Mouse (Mus musculus) brown adipose tissue, adult 24 weeks (tissue): ENCODE measurements at regions not wholly inside any gene's neighbourhood (a gene's known extent, or its start where the extent isn't known, plus 50 kb on each side); places are given as distances from the start of the nearest gene placed in this dataset.

Experiments
- H3K27ac ChIP-seq: fragments of 200-500 bp; replicated peaks from 2 replicates; pipeline ENCODE4 v1.5.1; 2012; ENCODE audit warnings: low read depth, mild to moderate bottlenecking, low read length
- H3K4me1 ChIP-seq: fragments of 200-500 bp; 2 replicates; pipeline ENCODE4 v1.6.1; 2012; ENCODE audit warnings: low read length, mixed read lengths; ENCODE audit not compliant: control insufficient read depth, insufficient read depth, insufficient read length
- H3K4me3 ChIP-seq: fragments of 200-500 bp; 2 replicates; pipeline ENCODE4 v1.5.1; 2012; ENCODE audit warnings: low read depth, mild to moderate bottlenecking, low read length, moderate library complexity; ENCODE audit not compliant: insufficient read depth

DNA sequence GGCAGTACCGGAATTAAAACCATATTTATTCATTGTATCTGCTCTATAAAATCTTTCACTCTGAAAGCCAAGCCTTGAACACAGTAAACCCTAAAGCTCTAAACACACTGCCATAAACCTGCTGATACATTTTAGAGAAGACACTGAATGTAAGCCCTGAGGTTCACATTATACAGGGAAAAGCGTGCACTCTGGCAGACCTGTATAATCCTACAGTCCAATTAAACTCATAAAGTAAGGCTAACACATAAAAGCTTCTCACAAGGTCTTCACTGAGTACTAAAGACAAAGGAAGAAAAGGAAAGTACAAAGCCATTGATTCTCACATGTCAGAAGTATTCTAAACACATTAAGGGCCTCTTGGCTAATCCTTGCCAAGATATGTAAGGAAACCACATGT, 302.8 kb downstream of the Cylc2 start:
- Histone ChIP-seq H3K4me1 (no peaks in the 10 kb centered on the region), H3K4me3 (no peak overlapping the region), H3K27ac (no peak overlapping the region)

DNA sequence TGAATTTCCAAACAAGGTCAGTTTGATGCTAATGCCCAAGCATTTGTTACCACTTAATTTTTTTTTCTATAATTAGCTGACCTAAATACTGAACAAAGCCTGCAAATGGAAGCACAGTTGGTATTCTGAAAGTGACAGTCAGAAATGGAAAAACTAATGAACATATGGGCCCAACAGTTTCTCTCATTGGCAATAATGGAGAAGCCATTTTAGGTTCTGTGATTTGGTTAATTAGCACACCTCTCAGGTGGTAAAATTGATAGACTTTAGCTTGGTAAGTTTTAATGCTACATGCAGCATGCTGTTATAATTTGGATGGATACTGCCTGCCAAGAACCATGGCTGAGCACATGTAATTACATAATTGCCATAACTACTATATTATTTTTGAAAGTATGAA, 303.3 kb downstream of the Cylc2 start:
- Histone ChIP-seq H3K27ac (no peak overlapping the region), H3K4me1 (no peaks in the 10 kb centered on the region), H3K4me3 (no peak overlapping the region)

DNA sequence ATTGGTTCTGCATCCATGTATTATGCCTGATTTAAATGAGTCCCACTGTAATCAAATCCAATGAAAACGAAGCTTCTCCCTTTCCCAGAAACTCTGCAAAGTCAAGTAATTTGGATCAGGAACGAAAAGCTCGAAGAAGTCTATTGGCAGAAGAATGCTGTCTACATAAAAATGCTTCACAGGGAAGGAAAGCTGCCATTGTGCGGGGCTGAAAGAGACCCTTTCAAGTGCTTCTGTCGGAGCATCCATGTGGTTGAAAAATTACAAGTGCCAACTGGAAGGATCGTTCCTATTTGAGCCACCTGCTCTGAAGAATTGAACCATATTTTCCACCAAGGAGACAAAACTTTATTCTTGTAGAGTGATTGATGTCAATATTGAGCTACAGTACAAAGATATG, 328.9 kb downstream of the Cylc2 start:
- no peak overlapping the region for H3K27ac ChIP-seq
- no peaks in the 10 kb centered on the region for H3K4me1 ChIP-seq

DNA sequence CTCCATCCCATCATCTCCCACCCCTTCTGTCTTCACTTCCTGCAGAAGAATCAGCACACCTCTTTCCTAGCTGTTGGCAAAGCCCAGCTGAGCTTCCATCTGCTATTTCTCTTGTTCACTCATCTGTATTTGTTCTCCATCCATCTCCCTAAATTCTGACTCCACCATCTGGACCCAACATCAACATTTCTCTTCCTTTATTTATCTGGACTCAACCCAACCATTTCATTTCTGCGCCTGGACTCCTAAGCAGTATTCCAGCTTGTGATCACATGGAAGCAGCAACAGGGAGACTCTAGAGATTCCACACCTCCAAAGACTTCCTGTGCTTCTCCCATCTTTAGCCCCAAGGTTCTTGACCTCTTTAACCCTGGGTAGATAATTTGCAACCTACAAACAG, 343.2 kb downstream of the Cylc2 start:
- no peak overlapping the region for H3K27ac ChIP-seq
- H3K4me3 ChIP-seq: no peak overlapping the region
- H3K4me1 ChIP-seq: no peaks in the 10 kb centered on the region

More for the DNA sequence above, 328.9 kb downstream of the Cylc2 start:
- H3K4me3 ChIP-seq: no peak overlapping the region

DNA sequence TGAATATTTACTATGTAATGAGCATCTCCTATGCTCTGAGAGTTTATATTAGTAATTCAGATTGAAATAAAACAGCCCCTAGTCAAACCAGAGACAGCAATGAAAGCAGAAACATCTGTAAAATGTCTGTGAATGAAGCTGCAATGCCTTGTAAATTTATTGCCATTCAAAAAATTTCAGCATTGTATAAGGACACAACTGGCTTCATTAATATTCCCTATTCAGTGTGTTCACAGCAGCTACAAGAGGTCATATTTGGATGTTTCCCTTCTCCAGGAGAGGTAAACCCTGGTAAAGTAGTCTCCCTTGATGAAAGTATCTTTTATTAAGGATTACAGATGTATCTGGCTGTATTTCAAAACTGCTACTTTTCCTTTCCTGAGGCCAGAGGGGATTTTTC, 343.6 kb downstream of the Cylc2 start:
- Histone ChIP-seq H3K27ac (no peak overlapping the region), H3K4me1 (no peaks in the 10 kb centered on the region), H3K4me3 (no peak overlapping the region)

DNA sequence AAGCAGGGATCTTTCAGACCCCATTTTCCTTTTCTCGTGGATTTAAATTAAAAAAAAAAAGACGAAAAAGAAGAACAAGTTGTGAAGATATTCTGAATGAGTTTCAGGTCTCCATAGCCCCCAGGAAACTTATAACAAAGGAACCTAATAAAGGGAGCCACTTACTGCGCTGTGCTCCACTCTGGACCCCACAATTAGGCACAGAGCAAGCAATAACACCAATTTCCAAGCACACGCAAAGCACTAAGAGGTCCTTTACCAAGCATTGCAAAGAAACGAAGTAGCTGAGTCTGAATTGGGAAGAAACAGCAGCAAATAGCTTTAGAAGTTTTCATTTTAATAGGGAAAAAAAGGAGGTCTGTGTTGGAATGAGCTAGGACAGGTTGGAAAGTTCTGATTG, 345.9 kb downstream of the Cylc2 start:
- H3K27ac ChIP-seq: no peak overlapping the region
- no peak overlapping the region for H3K4me3 ChIP-seq
- H3K4me1 ChIP-seq: no peaks in the 10 kb centered on the region

DNA sequence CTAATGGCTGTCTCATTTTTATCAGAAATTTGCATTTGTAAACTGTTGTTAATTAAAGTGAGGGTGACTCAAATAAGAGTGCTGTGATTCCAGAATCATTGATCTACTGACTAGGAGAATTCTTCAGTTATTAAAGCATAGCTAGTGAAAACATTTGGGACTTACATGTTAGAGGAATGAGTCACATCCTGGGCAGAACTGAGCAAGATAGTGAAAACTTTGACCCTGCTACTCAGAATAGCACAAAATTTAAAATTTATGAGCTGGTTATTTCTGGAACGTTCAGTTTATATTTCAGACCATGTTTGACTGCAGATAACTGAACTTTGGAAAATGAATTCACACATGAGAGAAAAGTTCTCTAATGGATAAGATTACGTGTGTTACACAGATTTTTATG, 360.0 kb downstream of the Cylc2 start:
- no peaks in the 10 kb centered on the region for H3K4me1 ChIP-seq
- H3K4me3 ChIP-seq: no peak overlapping the region
- H3K27ac ChIP-seq: no peak overlapping the region

DNA sequence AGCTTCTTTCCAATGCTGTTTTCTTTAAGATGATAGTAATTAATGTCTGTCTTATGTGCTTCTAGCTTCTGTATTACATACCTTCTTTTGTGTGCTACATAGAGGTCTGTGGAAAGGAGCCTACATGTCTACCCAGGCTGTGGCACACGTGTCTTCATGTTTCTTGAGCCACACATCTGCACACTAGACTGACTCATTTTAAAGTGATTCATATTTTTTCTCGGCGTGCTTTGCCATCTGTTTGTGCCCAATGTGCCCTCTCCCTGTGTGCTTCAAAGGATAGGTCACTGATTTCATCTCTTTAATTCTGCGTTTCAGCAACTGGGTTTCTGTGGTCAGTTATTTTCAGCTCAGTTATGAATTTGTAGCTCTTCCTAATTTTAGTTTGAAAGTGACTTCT, 377.6 kb downstream of the Cylc2 start:
- Histone ChIP-seq H3K27ac (no peak overlapping the region), H3K4me3 (no peak overlapping the region), H3K4me1 (no peaks in the 10 kb centered on the region)

DNA sequence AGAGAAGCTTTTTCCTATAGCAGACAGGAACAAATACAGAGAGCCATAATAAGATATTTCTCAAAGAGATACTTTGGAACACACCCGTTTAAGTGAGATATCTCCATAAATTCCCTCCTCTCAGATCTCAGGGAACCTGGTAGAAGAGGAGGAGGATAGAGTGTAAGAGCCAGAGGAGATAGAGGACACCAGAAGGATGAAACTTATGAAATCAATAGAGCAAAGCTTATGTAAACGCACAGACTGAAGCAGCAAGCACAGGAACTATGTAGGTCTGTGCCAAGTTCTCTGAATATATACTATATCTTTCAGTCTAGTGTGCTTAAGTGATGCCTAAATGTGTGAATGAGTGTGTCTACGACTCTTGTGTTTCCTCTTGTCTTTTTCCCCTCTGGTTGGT, 381.4 kb downstream of the Cylc2 start:
- no peaks in the 10 kb centered on the region for H3K4me1 ChIP-seq
- H3K4me3 ChIP-seq: no peak overlapping the region
- H3K27ac ChIP-seq: no peak overlapping the region

DNA sequence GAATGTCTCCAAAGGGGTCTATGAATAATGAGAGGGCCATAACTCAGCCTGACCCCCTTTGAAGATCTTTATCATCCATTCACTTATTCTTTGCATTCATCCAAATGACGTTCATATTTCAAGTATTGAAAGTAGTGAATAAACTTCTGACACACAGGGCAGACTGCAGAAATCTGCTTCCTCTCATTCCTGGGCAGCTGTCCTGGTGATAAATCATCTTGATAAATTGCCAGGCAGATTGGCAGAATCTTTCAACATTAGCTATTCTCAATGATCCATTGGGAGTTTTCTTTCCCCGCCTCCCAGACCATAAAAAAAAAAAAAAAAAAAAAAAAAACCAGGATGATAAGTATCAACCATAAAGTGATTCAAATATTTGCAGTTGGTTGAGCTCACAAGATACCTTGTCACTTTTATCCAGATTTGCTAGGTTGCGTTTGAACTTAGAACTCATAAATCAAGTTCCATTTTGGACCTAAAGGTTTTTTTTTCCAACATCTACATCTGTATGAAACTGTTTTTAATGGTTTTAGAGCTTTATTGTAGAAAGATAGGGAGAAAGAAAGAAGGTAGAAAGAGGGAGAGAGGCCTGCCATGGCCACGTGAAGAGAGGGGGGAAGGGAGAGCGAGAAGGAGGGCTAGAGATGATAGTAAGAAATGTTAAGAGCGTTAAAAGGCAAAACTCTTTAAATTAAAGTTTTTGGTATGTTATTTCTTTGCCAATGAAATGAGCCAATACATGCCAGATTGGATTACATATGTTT, 383.7 kb downstream of the Cylc2 start:
- H3K27ac ChIP-seq: no peak overlapping the region
- H3K4me1 ChIP-seq: no peaks in the 10 kb centered on the region
- no peak overlapping the region for H3K4me3 ChIP-seq

DNA sequence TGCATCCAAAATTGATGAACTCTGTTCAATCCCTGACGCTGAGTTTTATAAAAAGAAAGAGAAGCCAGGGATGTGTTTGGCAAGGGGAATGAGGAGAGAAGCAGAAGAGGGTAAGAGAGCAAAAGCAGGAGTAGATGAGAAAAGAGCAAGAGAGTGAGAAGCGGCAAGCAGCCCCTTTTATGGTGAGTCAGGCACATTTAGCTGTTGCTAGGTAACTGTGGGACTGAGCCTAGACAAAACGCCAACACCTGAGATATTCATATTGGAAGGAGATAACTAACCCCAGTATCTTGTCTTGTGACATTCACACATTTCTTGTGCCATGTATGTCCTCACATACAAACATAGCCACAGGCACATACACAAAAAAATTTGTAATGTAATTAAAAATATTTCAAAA, 410.8 kb downstream of the Cylc2 start:
- no peak overlapping the region for H3K27ac ChIP-seq
- no peak overlapping the region for H3K4me3 ChIP-seq
- H3K4me1 ChIP-seq: no peaks in the 10 kb centered on the region

DNA sequence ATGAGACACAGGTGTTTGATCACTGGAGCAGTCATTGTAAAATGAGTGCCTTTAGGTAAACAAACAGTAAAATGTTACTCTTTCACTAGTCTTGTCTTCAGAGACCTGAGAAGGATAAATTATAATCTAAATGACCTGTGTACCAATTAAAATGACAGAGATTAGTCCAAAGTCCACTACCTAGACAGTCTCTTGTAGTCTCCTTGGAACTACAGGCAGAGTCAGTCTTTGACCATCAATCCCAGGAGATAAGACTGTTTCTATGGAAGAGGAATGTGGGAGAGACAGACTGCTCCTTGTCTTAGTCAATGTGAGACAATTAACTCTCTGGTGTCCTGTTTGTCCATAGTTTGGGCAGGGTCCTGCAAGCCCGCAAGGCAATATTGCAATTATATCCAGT, 417.0 kb downstream of the Cylc2 start:
- Histone ChIP-seq H3K27ac (no peak overlapping the region), H3K4me1 (no peaks in the 10 kb centered on the region), H3K4me3 (no peak overlapping the region)

DNA sequence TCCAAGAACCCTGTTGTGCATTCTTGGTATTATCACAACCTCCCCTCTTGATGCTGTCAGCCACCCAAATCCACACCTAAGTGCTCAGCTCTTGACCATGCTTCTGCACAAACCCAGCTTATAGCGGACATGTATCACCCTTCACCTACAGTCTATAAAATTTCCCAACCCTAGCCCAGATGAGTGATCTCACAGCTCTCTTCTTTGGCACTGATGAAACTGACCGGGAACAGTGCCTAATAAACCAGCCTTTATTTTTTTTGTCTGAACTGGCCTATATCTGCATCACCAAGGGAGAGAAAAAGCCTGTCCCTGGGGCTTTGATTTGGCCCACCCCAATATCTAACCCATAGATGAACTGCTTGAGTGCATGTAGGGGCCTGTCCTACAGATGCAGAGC, 440.8 kb downstream of the Cylc2 start:
- no peak overlapping the region for H3K4me3 ChIP-seq
- peak overlapping the region; percentile 26; the same call in 1 of the 2 replicates for H3K27ac ChIP-seq
- 0 out of 2 replicates have a peak, but pooled peaks cover 2% of the 10 kb centered on the region for H3K4me1 ChIP-seq

DNA sequence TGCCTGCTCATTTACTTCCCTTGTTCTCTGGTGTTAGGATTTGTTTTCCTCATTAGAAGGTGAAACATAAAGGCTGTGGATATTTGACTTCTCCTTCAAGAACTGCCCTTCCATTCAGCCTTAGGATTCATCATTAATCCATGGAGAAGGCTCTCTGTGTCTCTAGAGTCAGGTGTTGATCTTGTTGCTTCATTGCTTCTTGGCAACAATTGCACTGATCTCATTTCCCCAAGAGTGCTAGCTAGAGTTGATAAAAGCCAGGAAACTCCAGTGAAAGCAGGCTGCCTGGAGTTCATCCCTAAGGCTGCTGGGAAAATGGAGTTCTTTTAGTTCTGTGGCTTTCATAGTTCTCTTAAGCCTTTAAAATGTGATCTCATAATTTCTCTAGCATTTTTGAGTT, 441.8 kb downstream of the Cylc2 start:
- Histone ChIP-seq H3K4me3 (no peak overlapping the region), H3K4me1 (0 out of 2 replicates have a peak, but pooled peaks cover 2% of the 10 kb centered on the region), H3K27ac (no peak overlapping the region)

DNA sequence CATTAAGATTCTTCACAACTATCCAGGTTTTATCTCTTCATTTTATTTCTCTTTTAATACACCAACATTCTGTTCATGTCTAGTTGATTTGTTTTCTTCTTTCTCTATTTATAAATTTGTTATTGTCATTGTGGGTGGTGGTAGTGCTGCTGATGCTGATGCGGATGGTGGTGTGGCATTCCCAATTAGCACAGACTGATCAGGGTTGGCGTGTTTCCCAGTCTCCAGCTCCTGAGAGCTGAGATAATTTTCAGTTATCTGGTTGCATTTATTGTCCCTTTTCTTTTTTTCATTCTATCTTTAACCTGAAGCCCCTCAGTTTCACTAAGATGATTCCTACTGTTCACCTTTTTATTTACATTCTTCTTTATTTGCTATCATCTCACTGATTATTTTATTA, 455.0 kb downstream of the Cylc2 start:
- H3K4me1 ChIP-seq: no peaks in the 10 kb centered on the region
- H3K27ac ChIP-seq: no peak overlapping the region
- H3K4me3 ChIP-seq: no peak overlapping the region

DNA sequence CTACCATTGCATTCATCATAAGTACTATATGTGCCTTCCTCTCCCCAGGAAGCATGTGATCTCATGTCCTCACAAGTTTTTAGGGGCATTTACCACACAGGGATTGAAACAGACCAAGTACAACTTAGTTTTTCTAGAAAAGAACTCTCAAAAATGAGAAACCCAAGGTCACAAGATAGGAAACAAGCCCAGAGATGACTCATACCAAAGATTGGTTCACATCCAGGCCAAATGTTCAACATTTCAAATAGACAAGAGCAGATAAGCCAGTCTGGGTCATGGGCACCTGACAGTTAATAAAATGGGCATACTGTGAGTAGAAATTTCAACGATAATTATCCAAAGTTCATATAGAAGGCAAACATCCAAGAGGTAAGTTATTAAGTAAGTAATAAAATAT, 457.9 kb downstream of the Cylc2 start:
- H3K4me3 ChIP-seq: no peak overlapping the region
- no peak overlapping the region for H3K27ac ChIP-seq
- H3K4me1 ChIP-seq: no peaks in the 10 kb centered on the region
